Mouse (Mus musculus) MEL-GATA-1-ER (cell line): ENCODE measurements at regions not wholly inside any gene's neighbourhood (a gene's known extent, or its start where the extent isn't known, plus 50 kb on each side); places are given as distances from the start of the nearest gene placed in this dataset.

Experiments used
- DNase-seq: peaks from one replicate; pipeline ENCODE4 v3.0.0-alpha.2; 2012; ENCODE audit warnings: low read depth; ENCODE audit errors: extremely low read depth

DNA sequence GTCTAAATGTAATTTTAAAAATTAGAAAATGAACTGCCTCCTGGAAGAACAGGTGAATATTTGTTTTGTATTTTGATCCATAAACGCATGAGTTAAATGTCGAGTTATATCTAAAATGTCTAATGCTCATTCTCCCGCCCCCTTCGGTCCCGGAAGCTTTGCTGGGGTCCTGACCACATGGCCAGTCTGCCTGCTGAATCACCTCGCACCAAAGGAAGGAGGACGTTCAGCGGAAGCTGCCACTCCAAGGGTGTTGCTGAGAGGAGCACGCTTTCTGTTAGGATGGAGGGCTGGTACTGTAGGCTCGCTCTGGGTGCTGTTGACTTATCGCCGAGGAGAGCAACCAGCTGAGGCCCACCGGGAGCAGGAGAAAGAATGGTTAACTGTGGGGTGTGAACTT is 328.0 kb downstream of the Zfp706 start:
- no peak for DNase-seq

DNA sequence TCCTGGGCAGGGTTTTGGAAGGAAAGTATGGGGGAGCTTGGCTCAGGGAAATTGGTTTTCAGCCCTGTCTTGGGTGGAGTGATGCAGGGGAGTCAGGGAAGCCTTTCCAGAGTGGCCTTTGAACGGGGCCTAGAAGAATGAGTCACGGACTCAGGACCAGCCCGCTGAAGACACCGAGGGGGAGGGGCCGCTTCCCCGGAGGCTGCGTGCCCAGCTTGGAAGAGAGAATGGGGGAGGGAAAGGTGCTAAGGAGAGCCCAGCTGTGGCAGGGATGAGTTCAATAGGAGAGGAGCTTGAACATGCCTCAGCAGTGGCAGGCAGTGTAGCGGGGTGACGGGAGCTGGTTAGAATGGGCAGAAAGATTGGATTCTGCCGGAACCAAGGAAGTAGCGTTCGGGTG is 337.8 kb downstream of the Zfp706 start:
- DNase-seq: no peak

- DNase-seq: no peak
Measured at GRCm38 (mm10) chr15:36666566-36666965, 341.0 kb downstream of the Zfp706 start.

DNA sequence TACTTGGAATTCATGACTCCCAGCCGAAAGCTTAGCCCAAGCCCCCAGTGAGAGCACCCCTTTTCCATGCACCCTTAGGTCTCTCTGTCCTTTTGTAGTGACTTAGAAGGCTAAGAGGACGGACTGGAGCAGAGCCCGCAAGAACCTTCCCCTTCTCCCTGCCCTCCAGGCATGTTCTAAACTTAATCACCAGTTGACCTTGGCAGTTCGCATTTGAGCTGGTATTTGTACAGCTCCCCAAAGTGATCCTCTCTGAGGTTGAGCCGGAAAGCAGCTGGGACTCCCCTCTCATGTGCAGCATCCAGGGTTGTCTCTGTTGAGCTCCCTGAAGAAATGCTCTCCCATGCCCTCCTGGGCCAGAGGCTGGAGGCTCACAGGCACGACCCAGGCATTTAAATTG is 343.2 kb downstream of the Zfp706 start:
- no peak for DNase-seq

DNA sequence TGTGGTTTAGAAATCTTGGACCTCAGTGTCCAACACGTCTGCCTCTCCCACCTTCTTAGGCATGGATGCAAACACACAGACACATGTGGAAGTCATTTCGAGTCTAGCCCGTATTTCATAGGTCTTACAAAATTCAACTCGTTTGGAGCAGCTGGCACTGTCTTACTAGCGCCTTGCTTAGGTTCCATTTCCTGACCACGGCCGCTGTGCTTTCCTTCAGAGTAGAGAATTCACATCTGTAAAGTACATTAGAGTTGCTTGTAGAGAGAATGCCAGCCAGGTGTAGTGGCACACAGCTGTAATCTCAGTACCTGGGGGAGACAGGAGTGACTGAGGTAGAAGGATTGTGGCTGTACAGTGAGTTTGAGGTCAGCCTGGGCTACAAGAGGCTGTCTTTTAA is 346.6 kb downstream of the Zfp706 start:
- DNase-seq: no peak
